Mouse (Mus musculus) ovary, postnatal 14 days (tissue): ENCODE measurements around the gene Nat8l.

Experiments used
- DNase-seq: peaks from one replicate; pipeline ENCODE4 v3.0.0; 2022; ENCODE audit warnings: low spot score

Gene Nat8l

GRCm38 (mm10) chr5:34002636-34003035 is 6.9 kb downstream of the Nat8l start:
- DNase-seq = no peak

- DNase-seq = no peak
Observed at GRCm38 (mm10) chr5:34004618-34005017, 8.8 kb downstream of the Nat8l start.

- no peak for DNase-seq
Observed at GRCm38 (mm10) chr5:34006832-34007231, 11.0 kb downstream of the Nat8l start.

- DNase-seq = no peak
Observed at GRCm38 (mm10) chr5:34007392-34007941, 11.7 kb downstream of the Nat8l start.

- no peak for DNase-seq
Observed at GRCm38 (mm10) chr5:34014652-34015051, 18.9 kb downstream of the Nat8l start.

- no peak for DNase-seq
Observed at GRCm38 (mm10) chr5:34018968-34019367, 23.2 kb downstream of the Nat8l start.

- DNase-seq = no peak
Observed at GRCm38 (mm10) chr5:34030101-34030500, 34.3 kb downstream of the Nat8l start.

GRCm38 (mm10) chr5:34031022-34031421 is 35.2 kb downstream of the Nat8l start:
- DNase-seq = no peak

GRCm38 (mm10) chr5:34032520-34032919 is 36.7 kb downstream of the Nat8l start:
- no peak for DNase-seq
